Mouse (Mus musculus) hindbrain, embryonic 12.5 days (tissue): Measurements from ENCODE around the gene Trpv3. TPM values are rescaled to one million over a fixed set of nuclear protein-coding genes. Genes with fewer than 3 reads are reported as not detected.

Experiments
- ATAC-seq: fragments of 200-750 bp; cut with Nextera tagmentation; 2 replicates; pipeline ENCODE4 v1.8.0; 2017; ENCODE audit warnings: moderate TSS enrichment; ENCODE audit not compliant: low FRiP score
- H3K27ac ChIP-seq: fragments of 300-500 bp; sonication (generic); 2 replicates; pipeline ENCODE4 v1.5.1; 2016; ENCODE audit warnings: mild to moderate bottlenecking
- H3K27me3 ChIP-seq: fragments of 300-500 bp; sonication (generic); 2 replicates; pipeline ENCODE4 v1.6.1; 2016; ENCODE audit warnings: mild to moderate bottlenecking
- H3K36me3 ChIP-seq: fragments of 300-500 bp; sonication (generic); 2 replicates; pipeline ENCODE4 v1.6.1; 2016; ENCODE audit warnings: mild to moderate bottlenecking
- H3K4me1 ChIP-seq: fragments of 300-500 bp; sonication (generic); 2 replicates; pipeline ENCODE4 v1.6.1; 2016
- H3K4me2 ChIP-seq: fragments of 300-500 bp; sonication (generic); replicated peaks from 2 replicates; pipeline ENCODE4 v1.6.1; 2016; ENCODE audit warnings: mild to moderate bottlenecking
- H3K4me3 ChIP-seq: fragments of 300-500 bp; sonication (generic); 2 replicates; pipeline ENCODE4 v1.5.1; 2016; ENCODE audit warnings: mild to moderate bottlenecking
- H3K9ac ChIP-seq: fragments of 300-500 bp; sonication (generic); 2 replicates; pipeline ENCODE4 v1.6.1; 2016; ENCODE audit warnings: mild to moderate bottlenecking, moderate library complexity
- H3K9me3 ChIP-seq: fragments of 300-500 bp; sonication (generic); replicated peaks from 2 replicates; pipeline ENCODE4 v1.6.1; 2016; ENCODE audit warnings: mild to moderate bottlenecking
- WGBS: fragments of 180-500 bp; shearing (Covaris S2); methylation state at CpG from one replicate; pipeline ENCODE4 v1.1.7; 2016; 5-methylcytosine and 5-hydroxymethylcytosine counted together
- polyA plus RNA-seq: library from polyadenylated mRNA; unstranded; fragments of >200 nt; fragmentation: Nextera tagmentation; extraction: Ambion mirVana; gene quantifications from 2 replicates; pipeline ENCODE4 v1.2.1, GENCODE M21; 2016

The Trpv3 gene
- polyA plus RNA-seq, 1 experiment from 2014 or later: 0.04 TPM

GRCm38 (mm10) chr11:73242777-73243176 lies 24.4 kb upstream of the Trpv3 start:
- Histone ChIP-seq H3K4me3 (no peak overlapping the region), H3K4me1 (no peaks in the 10 kb centered on the region), H3K27me3 (no peaks in the 10 kb centered on the region), H3K9ac (no peak overlapping the region), H3K27ac (no peak overlapping the region), H3K36me3 (no peaks in the 10 kb centered on the region), H3K9me3 (no peaks in the 10 kb centered on the region), H3K4me2 (no peak overlapping the region)
- WGBS: 93% methylated on average over 4 of the region's 4 CpGs
- no peak for ATAC-seq

GRCm38 (mm10) chr11:73257362-73257945 lies 9.7 kb upstream of the Trpv3 start:
- Histone ChIP-seq H3K9me3 (no peaks in the 10 kb centered on the region), H3K4me3 (no peak overlapping the region), H3K4me1 (no peaks in the 10 kb centered on the region), H3K27me3 (no peaks in the 10 kb centered on the region), H3K9ac (no peak overlapping the region), H3K27ac (no peak overlapping the region), H3K36me3 (no peaks in the 10 kb centered on the region), H3K4me2 (no peak overlapping the region)
- 75% methylated on average over 4 of the region's 4 CpGs for WGBS
- ATAC-seq: no peak

GRCm38 (mm10) chr11:73258664-73259063 lies 8.5 kb upstream of the Trpv3 start:
- no peak overlapping the region for H3K4me3 ChIP-seq
- no peak for ATAC-seq
- H3K4me2 ChIP-seq: no peak overlapping the region
- no peak overlapping the region for H3K9ac ChIP-seq
- H3K27me3 ChIP-seq: no peaks in the 10 kb centered on the region
- H3K4me1 ChIP-seq: no peaks in the 10 kb centered on the region
- no peaks in the 10 kb centered on the region for H3K36me3 ChIP-seq
- H3K9me3 ChIP-seq: no peaks in the 10 kb centered on the region
- H3K27ac ChIP-seq: no peak overlapping the region

GRCm38 (mm10) chr11:73260457-73260856 lies 6.7 kb upstream of the Trpv3 start:
- Histone ChIP-seq H3K27ac (no peak overlapping the region), H3K36me3 (no peaks in the 10 kb centered on the region), H3K9ac (no peak overlapping the region), H3K4me1 (no peaks in the 10 kb centered on the region), H3K4me2 (no peak overlapping the region), H3K27me3 (no peaks in the 10 kb centered on the region), H3K4me3 (no peak overlapping the region), H3K9me3 (no peaks in the 10 kb centered on the region)
- WGBS: 74% methylated on average over 3 of the region's 3 CpGs
- no peak for ATAC-seq

- Histone ChIP-seq H3K9ac (no peak overlapping the region), H3K27ac (no peak overlapping the region)
- whole genome bisulfite sequencing: 87% methylated on average over 1 of the region's 1 CpGs
Measured at GRCm38 (mm10) chr11:73261385-73261784, 5.8 kb upstream of the Trpv3 start.

GRCm38 (mm10) chr11:73274821-73275220 lies 7.6 kb downstream of the Trpv3 start:
- Histone ChIP-seq H3K4me2 (no peak overlapping the region), H3K27ac (no peak overlapping the region), H3K9me3 (no peaks in the 10 kb centered on the region), H3K4me3 (no peak overlapping the region), H3K4me1 (no peaks in the 10 kb centered on the region), H3K36me3 (no peaks in the 10 kb centered on the region), H3K27me3 (no peaks in the 10 kb centered on the region), H3K9ac (no peak overlapping the region)
- 33% methylated on average over 2 of the region's 2 CpGs for WGBS
- ATAC-seq: no peak

More at GRCm38 (mm10) chr11:73261385-73261784, 5.8 kb upstream of the Trpv3 start:
- no peak for ATAC-seq
- no peak overlapping the region for H3K4me3 ChIP-seq
- H3K4me2 ChIP-seq: no peak overlapping the region
- H3K9me3 ChIP-seq: no peaks in the 10 kb centered on the region
- no peaks in the 10 kb centered on the region for H3K36me3 ChIP-seq
- H3K27me3 ChIP-seq: no peaks in the 10 kb centered on the region
- H3K4me1 ChIP-seq: no peaks in the 10 kb centered on the region

GRCm38 (mm10) chr11:73280710-73281109 lies 13.5 kb downstream of the Trpv3 start:
- Histone ChIP-seq H3K4me2 (no peak overlapping the region), H3K9ac (no peak overlapping the region), H3K27me3 (no peaks in the 10 kb centered on the region), H3K4me1 (peaks cover 7% of the 10 kb centered on the region), H3K4me3 (no peak overlapping the region), H3K27ac (no peak overlapping the region), H3K36me3 (no peaks in the 10 kb centered on the region), H3K9me3 (no peaks in the 10 kb centered on the region)
- ATAC-seq: no peak
- WGBS: 63% methylated on average over 5 of the region's 5 CpGs

GRCm38 (mm10) chr11:73281528-73282027 lies 14.4 kb downstream of the Trpv3 start:
- Histone ChIP-seq H3K4me1 (peaks cover 7% of the 10 kb centered on the region), H3K9me3 (no peaks in the 10 kb centered on the region), H3K9ac (no peak overlapping the region), H3K4me3 (peak overlapping the region; percentile 28), H3K27ac (no peak overlapping the region), H3K4me2 (peak overlapping the region; percentile 52), H3K27me3 (no peaks in the 10 kb centered on the region), H3K36me3 (no peaks in the 10 kb centered on the region)
- ATAC-seq: peak; percentile 74
- WGBS: 5% methylated on average over 16 of the region's 16 CpGs

GRCm38 (mm10) chr11:73283369-73283768 lies 16.2 kb downstream of the Trpv3 start:
- no peak overlapping the region for H3K9ac ChIP-seq
- no peaks in the 10 kb centered on the region for H3K9me3 ChIP-seq
- no peak overlapping the region for H3K27ac ChIP-seq
- peaks cover 7% of the 10 kb centered on the region for H3K4me1 ChIP-seq
- ATAC-seq: no peak
- no peaks in the 10 kb centered on the region for H3K27me3 ChIP-seq
- WGBS: 74% methylated on average over 9 of the region's 9 CpGs
- H3K36me3 ChIP-seq: no peaks in the 10 kb centered on the region
- no peak overlapping the region for H3K4me2 ChIP-seq
- H3K4me3 ChIP-seq: no peak overlapping the region

GRCm38 (mm10) chr11:73283926-73284325 lies 16.7 kb downstream of the Trpv3 start:
- 56% methylated on average over 1 of the region's 1 CpGs for WGBS
- ATAC-seq: no peak

GRCm38 (mm10) chr11:73284351-73284750 lies 17.2 kb downstream of the Trpv3 start:
- H3K4me3 ChIP-seq: no peak overlapping the region
- H3K4me2 ChIP-seq: no peak overlapping the region
- H3K27ac ChIP-seq: no peak overlapping the region
- no peaks in the 10 kb centered on the region for H3K27me3 ChIP-seq
- no peak for ATAC-seq
- H3K36me3 ChIP-seq: no peaks in the 10 kb centered on the region
- H3K4me1 ChIP-seq: peaks cover 7% of the 10 kb centered on the region
- no peaks in the 10 kb centered on the region for H3K9me3 ChIP-seq
- H3K9ac ChIP-seq: no peak overlapping the region

More at GRCm38 (mm10) chr11:73283926-73284325, 16.7 kb downstream of the Trpv3 start:
- Histone ChIP-seq H3K9ac (no peak overlapping the region), H3K4me1 (peaks cover 7% of the 10 kb centered on the region), H3K36me3 (no peaks in the 10 kb centered on the region), H3K27me3 (no peaks in the 10 kb centered on the region), H3K4me2 (no peak overlapping the region), H3K9me3 (no peaks in the 10 kb centered on the region), H3K4me3 (no peak overlapping the region), H3K27ac (no peak overlapping the region)

GRCm38 (mm10) chr11:73289621-73290020 lies 22.4 kb downstream of the Trpv3 start:
- no peaks in the 10 kb centered on the region for H3K4me1 ChIP-seq
- H3K27me3 ChIP-seq: no peaks in the 10 kb centered on the region
- H3K4me3 ChIP-seq: no peak overlapping the region
- no peak for ATAC-seq
- H3K9ac ChIP-seq: no peak overlapping the region
- WGBS: 83% methylated on average over 1 of the region's 1 CpGs
- H3K4me2 ChIP-seq: no peak overlapping the region
- H3K27ac ChIP-seq: no peak overlapping the region
- no peaks in the 10 kb centered on the region for H3K36me3 ChIP-seq
- no peaks in the 10 kb centered on the region for H3K9me3 ChIP-seq

GRCm38 (mm10) chr11:73303123-73303522 lies 35.9 kb downstream of the Trpv3 start:
- H3K36me3 ChIP-seq: no peaks in the 10 kb centered on the region
- no peaks in the 10 kb centered on the region for H3K9me3 ChIP-seq
- no peak overlapping the region for H3K4me2 ChIP-seq
- H3K9ac ChIP-seq: no peak overlapping the region
- WGBS: 29% methylated on average over 2 of the region's 2 CpGs
- H3K27ac ChIP-seq: no peak overlapping the region
- no peaks in the 10 kb centered on the region for H3K4me1 ChIP-seq
- no peak for ATAC-seq
- H3K27me3 ChIP-seq: no peaks in the 10 kb centered on the region
- no peak overlapping the region for H3K4me3 ChIP-seq
